Mouse (Mus musculus): ENCODE measurements around the gene Uts2b. TPM values are rescaled to one million over a fixed set of nuclear protein-coding genes. Genes with fewer than 3 reads are reported as not detected.

The Uts2b gene
- not detected in 2 replicates for polyA plus RNA-seq (2014; fragmentation: Nextera tagmentation; extraction: Ambion mirVana)

DNA sequence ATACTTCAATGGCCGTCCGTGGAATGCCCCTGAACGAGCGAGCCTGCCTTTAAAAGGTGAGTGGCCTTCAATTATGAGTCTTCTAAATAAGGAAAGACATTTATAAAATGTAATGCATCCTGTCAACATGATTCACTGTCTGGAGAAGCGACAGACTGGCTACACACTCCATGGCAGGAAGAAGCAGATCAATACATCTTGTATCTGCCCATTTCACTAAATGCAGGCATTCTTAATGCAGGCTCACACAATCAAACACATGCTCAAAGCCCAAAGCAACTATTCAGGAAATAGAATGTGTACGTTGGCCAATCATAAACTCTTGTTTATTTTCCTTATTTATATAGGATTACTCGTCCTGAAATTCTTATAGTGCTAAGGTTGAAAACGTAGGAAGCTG lies at the start of gene Uts2b:
Uts2b (minus strand) TSS at position 49 of the 400 bp plus-strand sequence.
- ATAC-seq (replicated peaks; ENCODE audit: insufficient number of reproducible peaks, low FRiP score, low TSS enrichment, low read depth) (no peak), DNase-seq (ENCODE audit: low spot score) (no peak)
- H3K36me3 ChIP-seq (replicated peaks; ENCODE audit: control insufficient read depth, insufficient read depth, low read depth, low read length) = no peaks in the 10 kb centered on the region
- WGBS = 71% methylated on average over 8 of the region's 8 CpGs
- no peak within 1 kb of the TSS for H3K4me2 ChIP-seq (ENCODE audit: low read depth, low read length)
- H3K27me3 ChIP-seq (ENCODE audit: control insufficient read depth, insufficient read depth, low read length) = no peaks in the 10 kb centered on the region
- no peak within 1 kb of the TSS for H3K27ac ChIP-seq (replicated peaks; ENCODE audit: low read depth, low read length)
- no peaks in the 10 kb centered on the region for H3K9me3 ChIP-seq (replicated peaks; ENCODE audit: control insufficient read depth, low read length)
- no peaks in the 10 kb centered on the region for H3K4me1 ChIP-seq (ENCODE audit: control insufficient read depth, insufficient read depth, low read length)
- H3K4me3 ChIP-seq (ENCODE audit: low read depth, low read length) = no peak within 1 kb of the TSS
- no peak within 1 kb of the TSS for H3K9ac ChIP-seq (replicated peaks; ENCODE audit: low read length)

- ATAC-seq (replicated peaks; ENCODE audit: insufficient number of reproducible peaks, low FRiP score, low TSS enrichment, low read depth) (no peak), DNase-seq (ENCODE audit: low spot score) (no peak)
- no peak overlapping the region for H3K27ac ChIP-seq (replicated peaks; ENCODE audit: low read depth, low read length)
- no peak overlapping the region for H3K9ac ChIP-seq (replicated peaks; ENCODE audit: low read length)
- H3K27me3 ChIP-seq (ENCODE audit: control insufficient read depth, insufficient read depth, low read length) = no peaks in the 10 kb centered on the region
- 92% methylated on average over 3 of the region's 3 CpGs for WGBS
- H3K36me3 ChIP-seq (replicated peaks; ENCODE audit: control insufficient read depth, insufficient read depth, low read depth, low read length) = peaks cover 5% of the 10 kb centered on the region
- H3K4me1 ChIP-seq (ENCODE audit: control insufficient read depth, insufficient read depth, low read length) = no peaks in the 10 kb centered on the region
- H3K9me3 ChIP-seq (replicated peaks; ENCODE audit: control insufficient read depth, low read length) = no peaks in the 10 kb centered on the region
- no peak overlapping the region for H3K4me2 ChIP-seq (ENCODE audit: low read depth, low read length)
- no peak overlapping the region for H3K4me3 ChIP-seq (ENCODE audit: low read depth, low read length)
Measured at GRCm38 (mm10) chr16:27417632-27418031, 47.6 kb upstream of the Uts2b start.

DNA sequence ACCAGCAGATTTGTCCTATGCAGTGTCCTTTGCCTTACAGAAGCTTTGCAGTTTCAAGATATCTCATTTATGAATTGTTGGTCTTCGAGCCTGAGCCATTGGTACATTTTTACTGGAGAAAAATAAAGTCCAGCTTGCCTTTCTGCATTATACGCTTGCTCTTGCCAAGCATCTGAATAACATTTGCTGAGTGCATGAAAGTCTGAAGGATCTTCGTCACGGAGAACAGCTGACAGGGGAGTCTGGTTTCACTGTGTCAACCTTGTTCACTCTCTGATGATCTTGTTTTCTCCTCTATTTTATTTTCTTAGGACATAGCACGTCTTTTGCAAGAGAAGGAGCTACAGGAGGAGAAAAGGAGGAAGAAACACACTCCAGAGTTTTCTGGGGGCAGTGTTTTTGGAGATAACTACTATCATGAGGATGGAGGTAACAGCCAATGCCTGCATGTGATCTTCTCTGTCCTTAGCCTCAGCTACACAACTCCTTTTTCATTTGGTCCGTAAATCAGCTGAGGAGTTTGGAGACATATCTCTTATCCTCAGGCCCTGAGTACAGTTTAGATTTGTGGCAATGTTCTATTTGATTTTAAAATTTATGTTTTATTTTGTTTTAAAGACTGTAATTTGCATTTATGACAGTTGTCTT lies 47.0 kb upstream of the Uts2b start:
- Histone ChIP-seq H3K4me3 (ENCODE audit: low read depth, low read length) (no peak overlapping the region), H3K27ac (replicated peaks; ENCODE audit: low read depth, low read length) (no peak overlapping the region), H3K27me3 (ENCODE audit: control insufficient read depth, insufficient read depth, low read length) (no peaks in the 10 kb centered on the region), H3K9ac (replicated peaks; ENCODE audit: low read length) (no peak overlapping the region), H3K9me3 (replicated peaks; ENCODE audit: control insufficient read depth, low read length) (no peaks in the 10 kb centered on the region), H3K36me3 (replicated peaks; ENCODE audit: control insufficient read depth, insufficient read depth, low read depth, low read length) (no peaks in the 10 kb centered on the region; the same call in none of the 2 replicates), H3K4me1 (ENCODE audit: control insufficient read depth, insufficient read depth, low read length) (no peaks in the 10 kb centered on the region), H3K4me2 (ENCODE audit: low read depth, low read length) (no peak overlapping the region)
- no peak for DNase-seq (ENCODE audit: low spot score)
- ATAC-seq (replicated peaks; ENCODE audit: insufficient number of reproducible peaks, low FRiP score, low TSS enrichment, low read depth) = no peak
- 92% methylated on average over 6 of the region's 6 CpGs for WGBS

DNA sequence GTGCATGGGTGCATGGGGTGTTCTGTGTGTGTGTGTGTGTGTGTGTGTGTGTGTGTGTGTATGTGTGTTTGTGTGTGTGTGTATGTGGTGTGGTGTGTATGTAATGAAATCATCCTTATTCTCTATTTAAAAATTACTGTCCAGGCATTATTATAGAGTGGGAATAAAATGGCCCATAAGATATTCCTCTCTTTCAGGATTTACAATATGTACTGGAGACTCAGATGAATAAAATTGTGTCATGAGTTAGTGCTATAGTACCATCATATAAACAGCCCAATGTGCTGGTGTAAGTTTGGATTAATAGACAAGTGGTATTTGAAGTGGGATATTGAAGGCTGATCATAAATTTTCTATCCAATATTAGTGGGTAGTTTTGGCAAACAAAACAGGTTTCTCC lies 34.1 kb upstream of the Uts2b start:
- no peak for DNase-seq (ENCODE audit: low spot score)

DNA sequence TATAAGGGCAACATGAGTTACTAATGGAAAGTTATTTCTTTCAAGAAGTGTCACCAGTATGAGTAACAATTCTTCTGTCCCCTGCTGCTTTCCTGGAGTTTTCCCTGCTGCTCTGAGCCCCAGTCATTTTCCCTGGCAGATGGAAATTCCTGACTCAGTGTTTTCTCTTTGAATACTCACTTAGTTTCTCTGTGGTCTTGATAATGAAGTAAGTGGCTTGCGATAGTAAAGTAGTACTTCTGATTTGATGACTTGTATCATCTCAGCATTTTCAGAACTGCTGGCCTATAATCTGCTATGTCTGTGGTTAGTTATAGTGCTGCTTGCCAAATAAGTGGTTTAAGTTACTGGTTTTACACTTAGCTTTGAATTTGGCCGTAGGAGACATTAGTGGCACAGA lies 31.5 kb upstream of the Uts2b start:
- no peak overlapping the region for H3K27ac ChIP-seq (replicated peaks; ENCODE audit: low read depth, low read length)
- DNase-seq (ENCODE audit: low spot score) (no peak), ATAC-seq (replicated peaks; ENCODE audit: insufficient number of reproducible peaks, low FRiP score, low TSS enrichment, low read depth) (no peak)
- H3K4me3 ChIP-seq (ENCODE audit: low read depth, low read length) = no peak overlapping the region
- H3K9me3 ChIP-seq (replicated peaks; ENCODE audit: control insufficient read depth, low read length) = no peaks in the 10 kb centered on the region
- no peaks in the 10 kb centered on the region for H3K4me1 ChIP-seq (ENCODE audit: control insufficient read depth, insufficient read depth, low read length)
- no peaks in the 10 kb centered on the region for H3K27me3 ChIP-seq (ENCODE audit: control insufficient read depth, insufficient read depth, low read length)
- no peaks in the 10 kb centered on the region for H3K36me3 ChIP-seq (replicated peaks; ENCODE audit: control insufficient read depth, insufficient read depth, low read depth, low read length)
- H3K9ac ChIP-seq (replicated peaks; ENCODE audit: low read length) = no peak overlapping the region
- no peak overlapping the region for H3K4me2 ChIP-seq (ENCODE audit: low read depth, low read length)
- 89% methylated on average over 2 of the region's 2 CpGs for WGBS

More for the DNA sequence above, 34.1 kb upstream of the Uts2b start:
- Histone ChIP-seq H3K4me1 (ENCODE audit: control insufficient read depth, insufficient read depth, low read length) (no peaks in the 10 kb centered on the region), H3K27me3 (ENCODE audit: control insufficient read depth, insufficient read depth, low read length) (no peaks in the 10 kb centered on the region), H3K4me3 (ENCODE audit: low read depth, low read length) (no peak overlapping the region), H3K36me3 (replicated peaks; ENCODE audit: control insufficient read depth, insufficient read depth, low read depth, low read length) (no peaks in the 10 kb centered on the region), H3K4me2 (ENCODE audit: low read depth, low read length) (no peak overlapping the region), H3K27ac (replicated peaks; ENCODE audit: low read depth, low read length) (no peak overlapping the region), H3K9ac (replicated peaks; ENCODE audit: low read length) (no peak overlapping the region), H3K9me3 (replicated peaks; ENCODE audit: control insufficient read depth, low read length) (no peaks in the 10 kb centered on the region)
- ATAC-seq (replicated peaks; ENCODE audit: insufficient number of reproducible peaks, low FRiP score, low TSS enrichment, low read depth) = no peak

DNA sequence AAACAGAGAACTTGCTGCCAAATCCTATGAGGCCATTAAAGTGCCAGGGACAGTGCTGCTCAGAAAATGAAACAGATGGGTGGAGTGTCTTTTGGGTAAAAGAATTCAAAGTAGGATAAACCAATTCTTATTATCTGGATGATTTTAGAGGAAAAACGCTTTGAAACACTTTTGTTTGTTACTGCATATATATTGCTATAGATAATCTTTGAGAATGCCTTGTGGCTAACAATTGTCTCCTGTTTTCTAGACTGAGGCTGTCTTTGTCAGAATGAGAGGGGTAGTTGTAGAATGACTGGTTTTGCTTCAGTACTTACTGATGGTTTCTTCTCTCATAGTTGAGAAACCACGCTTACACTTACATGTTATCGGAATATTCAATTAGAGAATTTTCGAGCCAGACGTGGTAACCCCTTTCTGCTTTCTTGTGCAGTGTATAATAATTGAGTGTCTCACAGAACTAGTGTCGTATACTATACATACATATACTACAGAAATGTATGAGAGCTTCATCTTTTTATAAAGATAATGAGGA lies 29.7 kb upstream of the Uts2b start:
- H3K9ac ChIP-seq (replicated peaks; ENCODE audit: low read length) = no peak overlapping the region
- 91% methylated on average over 6 of the region's 6 CpGs for WGBS
- no peaks in the 10 kb centered on the region for H3K9me3 ChIP-seq (replicated peaks; ENCODE audit: control insufficient read depth, low read length)
- ATAC-seq (replicated peaks; ENCODE audit: insufficient number of reproducible peaks, low FRiP score, low TSS enrichment, low read depth) (no peak), DNase-seq (ENCODE audit: low spot score) (no peak)
- no peak overlapping the region for H3K27ac ChIP-seq (replicated peaks; ENCODE audit: low read depth, low read length)
- no peaks in the 10 kb centered on the region for H3K4me1 ChIP-seq (ENCODE audit: control insufficient read depth, insufficient read depth, low read length)
- H3K4me3 ChIP-seq (ENCODE audit: low read depth, low read length) = no peak overlapping the region
- H3K4me2 ChIP-seq (ENCODE audit: low read depth, low read length) = no peak overlapping the region
- H3K36me3 ChIP-seq (replicated peaks; ENCODE audit: control insufficient read depth, insufficient read depth, low read depth, low read length) = no peaks in the 10 kb centered on the region
- no peaks in the 10 kb centered on the region for H3K27me3 ChIP-seq (ENCODE audit: control insufficient read depth, insufficient read depth, low read length)

DNA sequence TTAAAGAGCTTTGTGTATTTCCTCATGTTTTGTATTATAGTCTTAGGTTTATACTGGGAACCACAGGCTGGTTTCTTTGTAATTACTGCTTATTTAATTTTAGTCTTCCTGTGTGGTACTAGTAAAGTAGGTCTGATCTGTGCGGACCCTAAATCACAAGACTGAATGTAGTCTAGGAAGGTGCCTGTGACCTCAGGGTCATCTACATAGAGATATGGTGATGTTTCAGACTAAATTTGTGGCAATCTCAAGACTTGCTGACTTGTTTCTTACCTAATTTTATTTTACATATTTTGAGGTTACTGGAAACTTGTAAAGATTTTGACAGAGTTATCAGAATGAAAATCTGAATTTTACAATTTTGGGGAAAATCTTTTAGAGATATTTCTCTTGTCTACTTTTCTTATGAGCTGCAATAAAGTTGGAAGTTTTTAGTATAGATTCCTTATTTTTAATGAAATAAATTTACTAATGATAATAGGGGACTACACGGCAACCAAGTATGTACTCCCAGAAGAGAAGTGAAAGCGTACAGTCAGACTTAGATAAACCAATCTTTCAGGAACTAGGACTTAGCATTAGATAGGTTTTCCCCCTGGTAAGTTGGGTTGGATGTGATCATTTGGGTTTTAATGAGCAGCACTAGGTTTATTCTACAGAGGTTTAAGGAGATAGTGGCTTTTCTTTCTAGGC lies 29.1 kb upstream of the Uts2b start:
- Histone ChIP-seq H3K4me2 (ENCODE audit: low read depth, low read length) (no peak overlapping the region), H3K36me3 (replicated peaks; ENCODE audit: control insufficient read depth, insufficient read depth, low read depth, low read length) (no peaks in the 10 kb centered on the region), H3K9me3 (replicated peaks; ENCODE audit: control insufficient read depth, low read length) (no peaks in the 10 kb centered on the region), H3K27me3 (ENCODE audit: control insufficient read depth, insufficient read depth, low read length) (no peaks in the 10 kb centered on the region), H3K4me1 (ENCODE audit: control insufficient read depth, insufficient read depth, low read length) (no peaks in the 10 kb centered on the region), H3K27ac (replicated peaks; ENCODE audit: low read depth, low read length) (no peak overlapping the region), H3K9ac (replicated peaks; ENCODE audit: low read length) (no peak overlapping the region), H3K4me3 (ENCODE audit: low read depth, low read length) (no peak overlapping the region)
- no peak for ATAC-seq (replicated peaks; ENCODE audit: insufficient number of reproducible peaks, low FRiP score, low TSS enrichment, low read depth)
- WGBS = 89% methylated on average over 3 of the region's 3 CpGs
- no peak for DNase-seq (ENCODE audit: low spot score)

DNA sequence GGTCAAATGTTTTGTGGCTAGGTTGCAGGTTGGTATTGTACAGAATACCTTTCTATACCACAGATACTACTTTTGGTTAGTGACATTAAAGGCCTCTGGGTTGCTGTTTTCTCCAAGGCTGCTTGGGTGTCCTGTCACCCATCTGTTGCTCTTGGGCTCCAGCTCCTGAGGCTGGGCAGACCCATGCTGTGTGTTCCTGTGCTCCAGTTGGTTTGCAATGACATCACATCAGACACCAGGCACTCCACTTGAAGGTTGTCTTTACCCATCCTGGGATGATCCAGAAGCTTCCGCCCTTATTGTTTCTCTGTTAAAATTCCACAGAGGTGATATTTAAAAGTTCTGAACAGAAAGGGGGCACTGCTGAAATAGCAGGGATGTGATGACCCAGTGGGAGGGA lies 26.9 kb upstream of the Uts2b start:
- no peak for ATAC-seq (replicated peaks; ENCODE audit: insufficient number of reproducible peaks, low FRiP score, low TSS enrichment, low read depth)
- WGBS = 95% methylated on average over 1 of the region's 1 CpGs
- Histone ChIP-seq H3K9me3 (replicated peaks; ENCODE audit: control insufficient read depth, low read length) (no peaks in the 10 kb centered on the region), H3K9ac (replicated peaks; ENCODE audit: low read length) (no peak overlapping the region), H3K4me3 (ENCODE audit: low read depth, low read length) (no peak overlapping the region), H3K36me3 (replicated peaks; ENCODE audit: control insufficient read depth, insufficient read depth, low read depth, low read length) (no peaks in the 10 kb centered on the region), H3K27ac (replicated peaks; ENCODE audit: low read depth, low read length) (no peak overlapping the region), H3K4me1 (ENCODE audit: control insufficient read depth, insufficient read depth, low read length) (no peaks in the 10 kb centered on the region), H3K4me2 (ENCODE audit: low read depth, low read length) (no peak overlapping the region), H3K27me3 (ENCODE audit: control insufficient read depth, insufficient read depth, low read length) (no peaks in the 10 kb centered on the region)
- no peak for DNase-seq (ENCODE audit: low spot score)
